Mouse (Mus musculus): ENCODE measurements around the gene Cdc42bpa. TPM values are rescaled to one million over a fixed set of nuclear protein-coding genes. Genes with fewer than 3 reads are reported as not detected.

Cdc42bpa gene
- polyA plus RNA-seq, 1 experiment from 2014 or later = 20.4 TPM

DNA sequence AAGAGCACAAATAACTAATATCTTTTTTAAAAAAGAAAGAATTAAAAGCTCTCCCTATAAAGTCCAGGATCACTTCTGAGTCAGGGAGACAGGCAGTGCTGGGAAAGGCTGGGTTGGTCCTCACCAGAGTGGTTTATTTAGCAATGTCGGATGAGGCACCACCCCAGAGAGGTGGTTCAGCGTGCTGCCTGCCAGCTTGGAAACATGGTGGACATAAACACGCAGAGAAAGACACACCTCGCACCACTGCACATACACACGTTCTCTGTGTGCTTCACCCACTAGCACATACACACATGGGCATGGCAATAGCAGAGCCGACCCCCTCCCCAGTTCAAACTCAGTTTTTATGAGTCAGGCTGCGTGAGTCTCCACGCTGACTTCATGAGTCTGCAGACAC lies 230.8 kb downstream of the Cdc42bpa start:
- Histone ChIP-seq H3K4me3 (no peak overlapping the region), H3K9me3 (no peaks in the 10 kb centered on the region; the same call in 1 of the 2 replicates), H3K27me3 (peaks cover 14% of the 10 kb centered on the region; the same call in 1 of the 2 replicates), H3K27ac (no peak overlapping the region), H3K36me3 (no peaks in the 10 kb centered on the region), H3K9ac (no peak overlapping the region), H3K4me2 (replicated peaks) (no peak overlapping the region), H3K4me1 (peaks cover 8% of the 10 kb centered on the region)
- WGBS = 74% methylated on average over 8 of the region's 8 CpGs
- no peak for ATAC-seq (ENCODE audit: low FRiP score, low read depth)

DNA sequence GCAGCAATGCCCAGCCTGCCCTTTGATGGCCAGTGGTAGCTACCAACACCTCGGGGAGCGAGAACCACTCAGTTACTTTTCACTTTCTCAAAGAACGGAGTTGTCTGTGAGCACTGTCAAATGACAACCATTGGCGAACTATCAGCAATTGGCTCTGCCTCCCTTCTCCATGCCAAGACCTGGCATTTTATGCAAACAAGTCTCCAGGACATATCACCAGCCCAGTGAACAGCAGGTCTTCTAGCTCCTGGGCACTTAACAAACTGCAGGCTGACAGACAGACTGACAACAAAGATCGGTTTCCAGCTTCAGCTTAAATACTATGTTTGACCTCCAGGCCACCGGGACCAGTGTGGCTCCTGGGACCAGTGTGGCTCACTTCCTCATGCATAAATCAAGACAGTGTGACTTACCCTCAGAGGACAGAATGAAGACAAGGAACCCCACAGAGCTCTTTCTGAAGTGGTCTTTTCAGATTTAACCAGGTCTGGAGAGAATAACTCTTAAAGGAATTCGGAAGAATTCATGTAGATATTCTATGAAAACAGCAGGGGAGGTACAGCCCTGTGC lies 231.5 kb downstream of the Cdc42bpa start:
- Histone ChIP-seq H3K27me3 (peaks cover 14% of the 10 kb centered on the region; the same call in 1 of the 2 replicates), H3K4me2 (replicated peaks) (no peak overlapping the region), H3K9ac (no peak overlapping the region), H3K9me3 (no peaks in the 10 kb centered on the region; the same call in 1 of the 2 replicates), H3K4me3 (no peak overlapping the region), H3K36me3 (no peaks in the 10 kb centered on the region), H3K4me1 (peaks cover 13% of the 10 kb centered on the region), H3K27ac (no peak overlapping the region)
- 60% methylated on average over 7 of the region's 7 CpGs for WGBS
- ATAC-seq (ENCODE audit: low FRiP score, low read depth) = no peak

DNA sequence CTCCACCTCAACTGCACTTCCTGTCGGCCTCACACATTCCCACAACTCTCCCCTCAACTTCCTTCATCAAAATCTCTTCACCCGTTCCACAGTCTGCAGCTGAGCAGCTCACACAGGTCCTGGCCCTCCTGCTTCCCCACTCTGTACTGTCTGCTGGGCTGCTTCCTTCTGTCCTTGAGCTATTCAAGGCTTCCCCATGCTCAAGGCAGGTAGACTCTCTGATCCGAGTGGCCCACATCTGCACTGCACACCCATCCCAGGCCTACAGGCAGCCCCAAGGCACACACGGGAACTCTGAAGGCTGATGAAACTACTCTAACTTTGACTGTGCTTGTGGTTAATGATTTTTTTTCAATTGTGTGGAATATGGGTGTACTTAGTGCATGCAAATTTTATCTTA lies 232.6 kb downstream of the Cdc42bpa start:
- ATAC-seq (ENCODE audit: low FRiP score, low read depth) = no peak
- WGBS = 52% methylated on average over 4 of the region's 4 CpGs

GRCm38 (mm10) chr1:180193391-180193935 lies 233.2 kb downstream of the Cdc42bpa start:
- Histone ChIP-seq H3K36me3 (no peaks in the 10 kb centered on the region), H3K9ac (no peak overlapping the region), H3K9me3 (no peaks in the 10 kb centered on the region), H3K4me3 (no peak overlapping the region), H3K27ac (no peak overlapping the region), H3K27me3 (peaks cover 14% of the 10 kb centered on the region; the same call in 1 of the 2 replicates), H3K4me1 (peaks cover 13% of the 10 kb centered on the region), H3K4me2 (replicated peaks) (no peak overlapping the region)
- no peak for ATAC-seq (ENCODE audit: low FRiP score, low read depth)
- 75% methylated on average over 8 of the region's 8 CpGs for WGBS

More for the DNA sequence above, 232.6 kb downstream of the Cdc42bpa start:
- Histone ChIP-seq H3K27ac (no peak overlapping the region), H3K4me2 (replicated peaks) (no peak overlapping the region), H3K27me3 (peaks cover 14% of the 10 kb centered on the region; the same call in 1 of the 2 replicates), H3K4me3 (no peak overlapping the region), H3K9me3 (no peaks in the 10 kb centered on the region; the same call in 1 of the 2 replicates), H3K4me1 (peaks cover 13% of the 10 kb centered on the region), H3K36me3 (no peaks in the 10 kb centered on the region), H3K9ac (no peak overlapping the region)

DNA sequence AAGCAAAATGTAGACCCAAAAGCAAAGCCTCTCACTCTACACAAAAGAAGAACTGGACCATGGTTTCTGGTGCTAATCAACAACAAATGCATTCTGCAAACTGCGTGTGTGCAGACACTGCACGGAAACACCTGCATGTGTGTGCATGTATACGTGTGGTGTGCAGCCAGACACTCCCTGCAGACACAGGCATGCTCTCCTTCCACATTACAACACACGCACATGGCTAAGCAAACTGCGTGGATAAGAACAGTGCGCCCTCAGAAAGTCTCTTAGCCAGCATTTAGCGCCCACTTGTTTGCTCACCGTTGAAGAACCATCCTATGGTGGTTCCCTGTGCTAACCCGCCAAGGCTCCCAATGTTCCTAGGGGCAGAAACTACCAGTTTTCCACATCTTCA lies 233.8 kb downstream of the Cdc42bpa start:
- peaks cover 14% of the 10 kb centered on the region; the same call in 1 of the 2 replicates for H3K27me3 ChIP-seq
- no peak overlapping the region for H3K4me3 ChIP-seq
- H3K36me3 ChIP-seq = no peaks in the 10 kb centered on the region
- no peak overlapping the region for H3K9ac ChIP-seq
- H3K9me3 ChIP-seq = no peaks in the 10 kb centered on the region
- ATAC-seq (ENCODE audit: low FRiP score, low read depth) = no peak
- no peak overlapping the region for H3K27ac ChIP-seq
- 87% methylated on average over 9 of the region's 9 CpGs for WGBS
- H3K4me2 ChIP-seq (replicated peaks) = no peak overlapping the region
- H3K4me1 ChIP-seq = peaks cover 13% of the 10 kb centered on the region

DNA sequence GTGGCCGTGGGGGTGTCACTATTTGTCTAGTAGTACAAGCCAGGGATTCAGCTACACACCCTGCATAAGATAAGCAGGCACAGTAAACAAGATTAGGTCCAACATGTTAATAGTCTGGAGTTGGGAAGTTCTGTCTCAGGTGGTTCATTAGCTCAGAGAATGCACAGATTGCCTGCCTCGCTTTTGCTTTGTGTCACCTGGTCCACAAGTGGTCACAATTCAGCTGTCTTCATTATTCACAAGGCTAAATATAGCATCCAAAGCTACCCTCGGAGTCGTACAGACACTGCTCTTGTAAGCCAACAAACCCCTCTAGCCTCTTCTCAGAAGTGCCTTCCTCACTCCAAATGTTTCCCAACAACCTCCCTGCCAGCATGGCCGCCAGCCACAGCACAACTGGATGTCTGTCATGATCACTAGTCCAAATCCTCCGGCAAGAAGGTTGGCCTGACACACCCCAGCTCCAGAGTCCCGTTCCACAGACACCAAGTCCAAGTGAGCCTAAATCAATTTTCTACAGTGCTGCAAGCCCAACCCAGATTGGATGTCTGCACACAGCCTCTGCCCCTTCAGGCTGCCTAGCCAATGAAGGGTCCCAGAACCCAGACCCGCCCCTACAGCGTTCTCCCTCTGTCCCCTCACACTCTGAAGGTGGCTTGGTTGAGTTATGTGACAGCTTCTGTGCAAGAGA lies 234.7 kb downstream of the Cdc42bpa start:
- ATAC-seq (ENCODE audit: low FRiP score, low read depth) = peak; percentile 21; the same call in 1 of the 2 replicates
- Histone ChIP-seq H3K36me3 (no peaks in the 10 kb centered on the region), H3K4me3 (peak overlapping the region; percentile 72), H3K27ac (no peak overlapping the region), H3K4me1 (peaks cover 13% of the 10 kb centered on the region), H3K9ac (peak overlapping the region; percentile 63), H3K27me3 (peaks cover 14% of the 10 kb centered on the region; the same call in 1 of the 2 replicates), H3K9me3 (no peaks in the 10 kb centered on the region), H3K4me2 (replicated peaks) (peak overlapping the region; percentile 96)
- 31% methylated on average over 9 of the region's 9 CpGs for WGBS

DNA sequence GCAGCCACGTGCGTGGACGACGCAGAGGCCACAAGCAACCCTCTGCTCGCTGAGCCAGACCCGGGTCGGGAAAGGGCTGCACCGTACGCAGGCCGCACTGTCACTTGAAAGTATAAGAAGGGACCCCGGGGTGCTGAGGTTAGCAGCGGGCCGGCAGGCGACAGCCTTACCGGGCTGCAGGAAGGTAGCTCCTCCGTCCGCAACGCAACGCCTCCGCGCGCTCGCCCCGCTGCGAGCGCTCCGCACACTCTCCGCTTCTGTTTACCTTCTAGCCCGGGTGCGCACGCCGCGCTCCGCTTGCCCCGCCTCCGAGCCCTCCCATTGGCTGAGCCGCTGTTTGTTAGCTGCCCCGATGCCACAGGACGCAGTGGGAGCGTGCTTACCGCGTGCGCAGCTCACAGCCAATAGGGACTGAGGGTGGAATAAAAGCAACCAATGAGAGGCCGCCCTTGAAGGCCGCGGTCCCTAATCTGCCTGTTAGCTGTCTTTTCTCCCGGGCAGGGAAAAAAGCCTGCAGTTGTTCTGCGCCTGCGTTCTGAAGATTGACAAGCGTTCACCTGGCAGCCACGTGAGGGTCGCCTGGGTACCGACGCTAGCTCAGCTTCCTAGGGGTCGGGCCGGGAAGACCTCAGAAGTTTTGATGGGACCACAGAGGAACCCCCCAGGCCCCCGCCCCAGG lies 235.6 kb downstream of the Cdc42bpa start:
- ATAC-seq (ENCODE audit: low FRiP score, low read depth) = peak; percentile 100
- H3K9me3 ChIP-seq = no peaks in the 10 kb centered on the region
- no peaks in the 10 kb centered on the region for H3K36me3 ChIP-seq
- H3K4me1 ChIP-seq = peaks cover 13% of the 10 kb centered on the region
- peak overlapping the region; percentile 96 for H3K4me2 ChIP-seq (replicated peaks)
- peak overlapping the region; percentile 72 for H3K4me3 ChIP-seq
- H3K27me3 ChIP-seq = peaks cover 14% of the 10 kb centered on the region; the same call in 1 of the 2 replicates
- no peak overlapping the region for H3K27ac ChIP-seq
- WGBS = 1% methylated on average over 57 of the region's 57 CpGs
- peak overlapping the region; percentile 63 for H3K9ac ChIP-seq

GRCm38 (mm10) chr1:180196508-180196907 lies 236.2 kb downstream of the Cdc42bpa start:
- Histone ChIP-seq H3K36me3 (no peaks in the 10 kb centered on the region), H3K27ac (no peak overlapping the region; the same call in 1 of the 2 replicates), H3K27me3 (peaks cover 14% of the 10 kb centered on the region; the same call in 1 of the 2 replicates), H3K9me3 (no peaks in the 10 kb centered on the region), H3K4me3 (peak overlapping the region; percentile 72), H3K9ac (peak overlapping the region; percentile 45; the same call in 1 of the 2 replicates), H3K4me1 (peaks cover 13% of the 10 kb centered on the region), H3K4me2 (replicated peaks) (peak overlapping the region; percentile 96)
- ATAC-seq (ENCODE audit: low FRiP score, low read depth) = no peak
- WGBS = 92% methylated on average over 9 of the region's 9 CpGs

- Histone ChIP-seq H3K4me2 (replicated peaks) (no peak overlapping the region), H3K4me1 (peaks cover 13% of the 10 kb centered on the region), H3K27ac (no peak overlapping the region), H3K27me3 (peaks cover 14% of the 10 kb centered on the region; the same call in 1 of the 2 replicates), H3K36me3 (no peaks in the 10 kb centered on the region), H3K9me3 (no peaks in the 10 kb centered on the region), H3K9ac (no peak overlapping the region), H3K4me3 (no peak overlapping the region)
- 83% methylated on average over 3 of the region's 3 CpGs for WGBS
- ATAC-seq (ENCODE audit: low FRiP score, low read depth) = no peak
Measured at GRCm38 (mm10) chr1:180197956-180198355, 237.7 kb downstream of the Cdc42bpa start.

- Histone ChIP-seq H3K27ac (no peak within 1 kb of the TSS), H3K4me1 (peaks cover 13% of the 10 kb centered on the region), H3K4me2 (replicated peaks) (no peak within 1 kb of the TSS), H3K4me3 (no peak within 1 kb of the TSS), H3K27me3 (peaks cover 11% of the 10 kb centered on the region; the same call in 1 of the 2 replicates), H3K9me3 (peaks cover 1% of the 10 kb centered on the region; the same call in 1 of the 2 replicates), H3K36me3 (no peaks in the 10 kb centered on the region), H3K9ac (no peak within 1 kb of the TSS)
- 68% methylated on average over 4 of the region's 4 CpGs for WGBS
- no peak for ATAC-seq (ENCODE audit: low FRiP score, low read depth)
Measured at GRCm38 (mm10) chr1:180198959-180199714, 238.9 kb downstream of the Cdc42bpa start, which contains the start of gene Coq8a. TSS of gene Coq8a (minus strand) at chr1:180199602.

GRCm38 (mm10) chr1:180199715-180200050 lies 239.4 kb downstream of the Cdc42bpa start:
- no peak for ATAC-seq (ENCODE audit: low FRiP score, low read depth)
- no peak overlapping the region for H3K4me2 ChIP-seq (replicated peaks)
- H3K4me3 ChIP-seq = no peak overlapping the region
- WGBS = 73% methylated on average over 4 of the region's 4 CpGs
- H3K36me3 ChIP-seq = no peaks in the 10 kb centered on the region
- H3K9me3 ChIP-seq = peaks cover 6% of the 10 kb centered on the region
- H3K27ac ChIP-seq = no peak overlapping the region
- no peak overlapping the region for H3K9ac ChIP-seq
- peaks cover 12% of the 10 kb centered on the region for H3K4me1 ChIP-seq
- H3K27me3 ChIP-seq = peaks cover 5% of the 10 kb centered on the region; the same call in 1 of the 2 replicates

Data from limb, embryonic 13.5 days (tissue).